Mouse (Mus musculus) heart, postnatal 36 days (tissue): Measurements from ENCODE around the gene Sbk1. TPM values are rescaled to one million over a fixed set of nuclear protein-coding genes. Genes with fewer than 3 reads are reported as not detected.
A peak's percentile ranks its signal among the peaks of the same experiment; 100 is the strongest.

Experiments used
- DNase-seq, 2 experiments: peaks; one replicate each; pipeline ENCODE4 v3.0.0; 2021 to 2022
- intact Hi-C: fragments of 180-260 bp; cut with DNase I; formaldehyde crosslinking; loops from one replicate; pipeline ENCODE4 v1.15.1; 2025
- total RNA-seq, 2 experiments: library from RNA; stranded (reverse); gene quantifications; 2 replicates each; pipeline ENCODE4 v1.2.3; 2021

The Sbk1 gene
- 10 to 100 TPM; 76.8 to 94.9 TPM for total RNA-seq

DNA sequence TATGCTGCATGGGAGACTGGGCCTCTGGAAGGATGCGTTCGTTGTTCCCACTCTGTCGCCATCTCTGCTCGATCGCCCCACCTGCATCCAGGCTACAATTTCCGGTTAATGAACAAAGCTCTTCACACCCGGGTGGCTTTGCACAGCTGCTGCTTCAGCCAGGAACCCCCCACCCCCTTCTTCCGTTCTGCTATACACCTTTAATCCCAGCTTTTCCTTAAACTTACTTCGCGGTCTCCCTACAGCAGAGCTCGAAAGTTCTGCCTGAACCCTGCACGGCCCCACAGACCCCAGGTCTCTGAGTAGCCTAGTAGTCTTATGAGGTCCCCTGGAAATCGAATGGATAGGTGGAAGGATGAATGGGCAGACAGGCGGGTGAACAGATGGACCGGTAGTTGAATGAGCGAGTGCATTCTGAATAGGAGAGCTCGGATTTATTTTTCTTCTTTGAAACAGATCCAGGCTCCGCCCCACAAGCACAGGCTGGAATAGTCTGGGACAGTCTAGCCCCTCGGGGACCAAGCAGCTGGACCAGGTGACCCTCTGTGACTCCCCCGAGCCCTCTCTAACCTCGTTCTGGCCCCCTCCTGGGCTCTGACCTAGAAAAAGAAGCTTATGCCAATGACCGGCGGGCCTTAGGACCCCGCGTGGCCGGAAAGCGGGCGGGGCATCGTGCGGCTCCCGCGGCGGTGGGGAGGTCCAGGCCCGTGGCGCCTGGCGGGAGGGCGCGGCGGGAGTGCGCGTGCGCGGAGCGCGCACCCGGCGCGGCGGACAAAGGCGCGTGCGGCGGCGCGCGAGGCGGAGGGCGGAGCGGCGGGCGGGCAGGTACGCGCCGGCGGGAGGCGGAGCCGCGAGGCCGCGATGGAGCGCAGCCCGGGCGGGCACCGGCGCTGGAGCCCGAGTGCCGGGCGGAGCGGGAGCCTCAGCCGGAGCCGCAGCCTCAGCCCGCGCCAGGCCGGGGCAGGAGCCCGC is at the start of gene Sbk1:
Sbk1 (plus strand) TSS at position 908 of the 972 bp plus-strand sequence.
- DNase-seq, result peak; percentile 93 to 94
- intact Hi-C loops, result no loop called here

GRCm38 (mm10) chr7:126222753-126223152 is 49.7 kb upstream of the Sbk1 start:
- DNase-seq, result no peak
- intact Hi-C loops, result no loop called here

- intact Hi-C loops, result no loop called here
- DNase-seq, result no peak
Measured at GRCm38 (mm10) chr7:126226136-126226535, 46.3 kb upstream of the Sbk1 start.

DNA sequence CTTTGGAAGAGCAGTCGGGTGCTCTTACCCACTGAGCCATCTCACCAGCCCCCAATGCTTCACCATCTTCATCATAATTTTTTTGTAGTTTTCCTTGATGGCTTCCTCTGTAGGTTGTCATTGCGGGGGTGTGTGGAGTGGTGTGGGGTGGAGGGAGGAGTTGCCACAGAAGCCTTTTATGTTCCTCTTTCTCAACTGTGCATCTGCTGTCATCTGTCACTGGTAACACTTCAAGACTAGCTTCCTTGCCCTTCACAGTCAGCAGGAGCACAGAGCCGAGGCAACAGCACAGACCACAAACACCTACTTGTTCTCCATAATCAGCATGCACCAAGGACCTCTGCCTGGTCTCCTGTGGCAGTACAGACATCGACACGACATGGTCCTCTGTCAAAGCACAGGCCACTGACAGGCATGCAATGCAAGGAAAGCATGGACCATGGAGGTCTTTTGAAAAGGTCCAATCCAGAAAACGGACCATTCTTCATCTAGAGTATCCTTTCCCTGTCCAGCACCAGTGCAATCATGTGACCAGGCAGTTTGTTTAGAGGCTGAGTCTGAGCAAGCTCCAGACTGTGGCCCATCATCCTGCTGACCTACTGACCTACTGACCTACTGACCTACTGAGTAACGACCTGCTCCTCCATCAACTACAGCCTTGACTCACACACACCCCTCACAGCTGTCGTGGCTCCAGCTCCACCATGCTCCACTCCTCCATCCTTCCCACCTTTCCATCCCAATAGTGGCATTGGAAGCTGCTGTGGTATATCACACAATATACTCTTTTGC is 41.9 kb upstream of the Sbk1 start:
- DNase-seq, result no peak
- intact Hi-C loops, result no loop called here

DNA sequence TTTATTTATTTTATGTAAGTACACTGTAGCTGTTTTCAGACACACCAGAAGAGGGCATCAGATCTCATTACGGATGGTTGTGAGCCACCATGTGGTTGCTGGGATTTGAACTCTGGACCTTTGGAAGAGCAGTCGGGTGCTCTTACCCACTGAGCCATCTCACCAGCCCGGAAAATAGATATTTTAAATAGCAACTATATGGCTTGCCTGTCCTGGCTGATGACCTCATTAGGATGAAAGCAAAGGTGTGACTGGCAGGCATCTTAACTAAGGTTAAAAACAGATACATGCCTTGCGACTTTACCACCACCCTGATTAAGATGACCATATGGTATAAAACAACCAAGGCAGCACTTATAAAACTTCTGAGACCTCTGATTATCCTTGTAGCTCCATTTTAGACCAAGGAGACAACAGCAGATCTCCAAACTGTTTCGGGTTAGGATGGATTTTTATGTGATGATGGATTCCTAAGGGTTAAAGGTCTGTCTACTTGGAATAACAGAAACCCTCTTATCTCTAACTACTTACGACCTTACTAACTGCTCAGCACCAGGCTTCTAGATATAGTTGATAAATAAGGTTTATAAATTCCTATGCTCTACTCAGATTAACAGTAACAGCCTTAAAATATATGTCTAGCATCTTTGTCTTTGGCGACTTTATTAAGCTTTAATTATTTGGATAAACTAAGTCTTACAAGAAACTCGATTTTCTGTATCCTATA is 39.9 kb upstream of the Sbk1 start:
- DNase-seq, result no peak
- intact Hi-C loops, result no loop called here

DNA sequence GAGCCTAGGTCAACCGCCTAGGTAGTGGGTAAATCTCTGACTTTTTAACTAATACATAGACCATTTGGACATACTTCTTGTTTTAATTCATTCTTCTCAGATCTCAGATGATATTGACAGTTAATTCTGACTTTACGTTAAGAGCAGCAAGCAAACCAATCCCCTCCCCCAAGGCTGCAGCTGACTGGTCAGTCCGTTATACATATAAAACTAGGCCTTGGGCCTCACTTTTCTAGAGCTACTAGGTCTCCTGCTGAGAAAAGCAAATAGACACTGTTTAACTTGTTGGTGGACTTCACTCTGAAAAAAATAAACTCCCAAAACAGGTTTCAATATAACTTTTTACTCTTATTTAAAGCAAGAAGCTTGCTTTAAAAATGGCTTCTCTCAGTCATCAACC is 37.8 kb upstream of the Sbk1 start:
- no peak for DNase-seq

GRCm38 (mm10) chr7:126236083-126236793 is 36.2 kb upstream of the Sbk1 start:
- DNase-seq, result no peak
- intact Hi-C loops, result no loop called here

More for the DNA sequence above, 37.8 kb upstream of the Sbk1 start:
- intact Hi-C loops, result no loop called here

DNA sequence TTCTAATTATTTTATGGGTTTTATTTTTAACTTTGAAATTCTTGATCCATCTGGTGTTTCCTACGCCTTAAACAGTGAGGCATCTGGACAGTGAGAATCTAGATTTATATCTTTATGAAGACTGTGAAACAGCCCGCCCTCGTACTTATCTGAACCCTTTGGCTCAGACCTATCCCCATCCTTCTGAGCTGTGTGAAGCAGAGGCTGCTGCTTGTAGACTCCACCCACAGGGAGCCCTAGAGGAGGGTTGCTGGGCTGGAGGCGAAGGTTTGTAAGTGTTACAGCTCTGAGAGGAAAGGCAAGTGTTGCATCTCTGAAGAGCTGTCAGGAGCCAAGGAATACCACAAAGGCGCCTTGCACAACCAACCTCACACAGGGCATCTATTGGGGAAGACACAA is 35.6 kb upstream of the Sbk1 start:
- DNase-seq, result no peak
- intact Hi-C loops, result no loop called here

- no peak for DNase-seq
Measured at GRCm38 (mm10) chr7:126240814-126241360, 31.5 kb upstream of the Sbk1 start.

DNA sequence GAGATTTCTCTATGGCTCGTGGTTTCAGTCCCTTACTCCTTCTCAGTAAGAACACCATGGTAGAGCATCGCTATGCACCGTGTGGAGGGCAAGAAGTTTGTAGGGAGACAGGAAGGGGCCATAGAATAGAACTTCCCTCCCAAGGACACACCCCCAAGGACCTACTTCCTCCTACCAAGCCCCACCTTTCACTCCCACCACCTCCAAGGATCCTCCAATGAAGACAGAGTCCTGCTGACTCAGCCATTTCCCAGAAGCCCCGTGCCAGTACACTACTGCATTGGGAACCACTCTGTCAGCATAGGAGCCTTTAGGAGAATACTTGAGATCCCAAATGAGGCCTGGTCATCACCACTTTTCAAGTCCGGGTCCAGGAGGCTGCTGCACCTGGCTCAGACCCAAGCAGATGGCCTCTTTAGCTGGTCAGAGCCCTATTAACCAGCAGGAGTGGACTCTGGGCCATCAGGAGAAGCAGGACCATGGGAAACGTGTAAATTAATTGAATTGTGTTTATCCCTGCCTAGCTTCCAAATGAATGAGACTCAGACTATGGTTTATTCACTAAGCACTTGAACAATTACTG is 28.2 kb upstream of the Sbk1 start:
- intact Hi-C loops, result no loop called here
- DNase-seq, result no peak

More at GRCm38 (mm10) chr7:126240814-126241360, 31.5 kb upstream of the Sbk1 start:
- intact Hi-C loops, result no loop called here

GRCm38 (mm10) chr7:126248088-126248487 is 24.3 kb upstream of the Sbk1 start:
- peak; percentile 47 to 53 for DNase-seq
- intact Hi-C loops, result no loop called here

- intact Hi-C loops, result no loop called here
- no peak for DNase-seq
Measured at GRCm38 (mm10) chr7:126248641-126249141, 23.7 kb upstream of the Sbk1 start.

GRCm38 (mm10) chr7:126249146-126249545 is 23.3 kb upstream of the Sbk1 start:
- intact Hi-C loops, result no loop called here

GRCm38 (mm10) chr7:126249986-126250385 is 22.4 kb upstream of the Sbk1 start:
- DNase-seq, result no peak
- intact Hi-C loops, result loop anchor here (2.0 kb wide), 1 partner anchor 33 kb away; no protein-coding TSS in a partner anchor

More at GRCm38 (mm10) chr7:126249146-126249545, 23.3 kb upstream of the Sbk1 start:
- DNase-seq, result no peak

- intact Hi-C loops, result loop anchor here (2.0 kb wide), 1 partner anchor 34 kb away; no protein-coding TSS in a partner anchor
- peak; percentile 53 to 57 for DNase-seq
Measured at GRCm38 (mm10) chr7:126250481-126250880, 21.9 kb upstream of the Sbk1 start.

DNA sequence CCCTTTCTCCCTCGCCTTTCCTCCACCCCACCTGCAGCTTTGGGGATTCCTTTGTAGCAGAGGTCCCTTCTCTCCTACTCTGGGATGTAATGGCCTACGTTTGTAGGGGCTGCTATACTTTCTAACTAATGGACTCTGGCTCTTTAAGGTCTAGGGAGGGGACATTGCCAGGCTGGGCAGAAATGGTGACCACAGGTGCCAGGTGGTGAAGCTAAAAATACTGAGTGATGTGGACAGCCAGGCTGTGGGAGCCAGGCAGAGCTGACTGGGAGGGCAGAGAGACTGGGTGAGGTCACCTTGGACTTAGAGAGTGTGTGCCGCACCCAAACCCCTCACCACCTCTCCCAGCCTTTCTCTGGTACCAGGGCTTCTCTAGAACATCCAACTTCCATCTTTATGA is 20.7 kb upstream of the Sbk1 start:
- intact Hi-C loops, result loop anchor here (2.0 kb wide), 1 partner anchor 35 kb away; no protein-coding TSS in a partner anchor
- DNase-seq, result peak in 1 of 2 experiments; percentile 55

DNA sequence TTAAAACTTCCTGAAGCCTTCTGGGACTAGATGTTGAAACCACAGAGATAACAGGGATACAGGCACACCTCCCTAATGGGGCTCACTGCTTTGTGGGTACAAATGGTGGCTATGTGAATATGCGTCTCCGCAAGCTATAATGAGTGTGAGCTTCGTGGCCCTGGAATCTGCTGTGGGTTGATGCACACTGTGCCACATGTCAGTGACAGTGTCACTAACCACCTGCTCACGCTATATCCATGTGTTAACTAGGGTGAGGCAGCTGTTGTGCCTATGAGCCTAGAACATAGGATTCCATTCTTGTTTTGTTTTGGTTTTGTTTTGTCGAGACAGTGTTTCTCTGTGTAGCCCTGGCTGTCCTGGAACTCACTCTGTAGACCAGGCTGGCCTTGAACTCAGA is 20.2 kb upstream of the Sbk1 start:
- intact Hi-C loops, result no loop called here
- DNase-seq, result no peak

DNA sequence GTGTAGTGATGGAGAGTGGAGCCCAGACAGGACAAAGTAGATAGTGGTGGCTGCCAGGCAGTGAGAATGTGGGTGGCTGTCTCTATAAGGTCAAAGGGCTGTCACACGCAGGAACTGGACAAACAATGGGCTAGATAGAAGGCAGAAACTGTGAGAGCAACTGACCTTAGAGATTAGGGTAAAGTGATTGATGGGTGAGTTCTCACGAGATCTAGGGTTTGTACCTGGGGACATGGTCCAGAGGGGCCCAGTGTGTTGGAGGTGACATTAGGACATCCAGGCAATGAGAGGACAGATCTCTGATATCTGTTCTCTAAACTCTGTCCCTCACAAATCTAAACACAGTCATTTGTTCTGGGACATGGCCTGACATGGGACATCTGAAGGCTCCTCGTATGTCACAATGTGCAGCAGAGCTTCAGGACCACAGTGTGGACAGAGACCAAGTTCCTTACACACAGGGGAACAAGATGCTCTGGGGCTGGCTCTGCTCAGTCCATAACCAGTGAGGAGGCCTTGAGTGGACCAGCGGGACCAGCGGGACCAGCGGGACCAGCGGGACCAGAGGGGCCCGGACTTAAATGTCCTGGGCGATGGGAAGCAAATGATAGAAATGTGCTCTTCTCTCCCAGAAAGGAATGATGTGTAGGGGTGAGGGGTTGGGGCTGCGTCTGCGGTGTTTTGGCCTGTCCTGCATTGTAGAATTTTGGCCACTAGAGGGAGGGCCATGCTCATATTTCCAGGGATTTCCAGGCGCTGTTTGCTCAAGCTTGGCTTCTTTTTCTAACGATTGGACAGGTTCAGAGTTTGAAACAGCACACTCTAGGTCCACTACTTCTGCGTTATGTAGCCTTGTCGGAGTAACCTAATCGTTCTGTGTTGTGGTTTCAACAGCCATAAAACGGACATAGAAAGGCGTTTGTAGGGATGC is 11.9 kb upstream of the Sbk1 start:
- DNase-seq, result peak; percentile 77 to 78

More for the DNA sequence above, 11.9 kb upstream of the Sbk1 start:
- intact Hi-C loops, result loop anchor here (1.0 to 5.0 kb wide), 2 partner anchors 38 to 117 kb away; partner anchors contain the start of gene Spns1
